Mouse (Mus musculus): ENCODE measurements around the gene Cacna2d2.

- peak; percentile 94 for TF ChIP-seq CTCF (IDR thresholded peaks at IDR 0.05; ENCODE audit: low read depth)
- TF ChIP-seq EP300 (optimal IDR thresholded peaks at IDR 0.05), result no peak
Measured at GRCm38 (mm10) chr9:107357651-107358050, 41.8 kb upstream of the Cacna2d2 start.

Measured in stomach, postnatal 0 days (tissue).